Mouse (Mus musculus) forebrain, postnatal 0 days (tissue): ENCODE results near the gene Nipa2. TPM values are rescaled to one million over a fixed set of nuclear protein-coding genes. Genes with fewer than 3 reads are reported as not detected.

Experiments
- ATAC-seq: fragments of 200-750 bp; cut with Nextera tagmentation; 2 replicates; pipeline ENCODE4 v1.8.0; 2017; ENCODE audit warnings: mild to moderate bottlenecking, moderate library complexity
- DNase-seq: peaks from one replicate; pipeline ENCODE4 v3.0.0-alpha.2; 2015
- H3K27ac ChIP-seq: fragments of 300-500 bp; sonication (generic); 2 replicates; pipeline ENCODE4 v1.5.1; 2014; ENCODE audit warnings: low read depth, mild to moderate bottlenecking, antibody characterized with exemption, low read length, moderate library complexity, mixed read lengths
- H3K27me3 ChIP-seq: fragments of 300-500 bp; sonication (generic); 2 replicates; pipeline ENCODE4 v1.6.1; 2014; ENCODE audit warnings: mild to moderate bottlenecking, low read length, mixed read lengths; ENCODE audit not compliant: insufficient read depth
- H3K36me3 ChIP-seq: fragments of 300-500 bp; sonication (generic); 2 replicates; pipeline ENCODE4 v1.6.1; 2014; ENCODE audit warnings: mild to moderate bottlenecking, moderate library complexity; ENCODE audit not compliant: insufficient read depth
- H3K4me1 ChIP-seq: fragments of 300-500 bp; sonication (generic); 2 replicates; pipeline ENCODE4 v1.6.1; 2014; ENCODE audit warnings: antibody characterized with exemption; ENCODE audit not compliant: insufficient read depth
- H3K4me2 ChIP-seq: fragments of 300-500 bp; sonication (generic); 2 replicates; pipeline ENCODE4 v1.6.1; 2014; ENCODE audit warnings: low read depth, mild to moderate bottlenecking, moderate library complexity
- H3K4me3 ChIP-seq: fragments of 300-500 bp; sonication (generic); 2 replicates; pipeline ENCODE4 v1.5.1; 2014; ENCODE audit warnings: low read depth, low read length, mixed read lengths
- H3K9ac ChIP-seq: fragments of 300-500 bp; sonication (generic); 2 replicates; pipeline ENCODE4 v1.6.1; 2014; ENCODE audit warnings: mild to moderate bottlenecking
- H3K9me3 ChIP-seq: fragments of 300-500 bp; sonication (generic); 2 replicates; pipeline ENCODE4 v1.6.1; 2016; ENCODE audit warnings: low read length
- CTCF ChIP-seq: sonication (generic); IDR thresholded peaks from 2 replicates; pipeline ENCODE4 v1.5.1; 2016; ENCODE audit warnings: antibody characterized with exemption, control low read depth, low read depth
- WGBS: fragments of 180-500 bp; shearing (Covaris S2); extraction: QIAGEN DNeasy Blood & Tissue Kit; methylation state at CpG from one replicate; pipeline ENCODE4 v1.1.7; 2014; 5-methylcytosine and 5-hydroxymethylcytosine counted together
- polyA plus RNA-seq: library from polyadenylated mRNA; unstranded; fragments of >200 nt; fragmentation: Nextera tagmentation; extraction: Ambion mirVana; gene quantifications from 2 replicates; pipeline ENCODE4 v1.2.1, GENCODE M21; 2015
- total RNA-seq: library from RNA; depleted of rRNA; stranded (reverse); fragments of >200 nt; gene quantifications from 2 replicates; pipeline ENCODE4 v1.2.3, GENCODE M21; 2014; rRNA removed

Nipa2 gene
- total and polyA plus RNA-seq, 2 experiments from 2014 or later = 36.7 to 43.0 TPM

- Histone ChIP-seq H3K27me3 (no peaks in the 10 kb centered on the region), H3K9ac (no peak overlapping the region), H3K4me2 (no peak overlapping the region), H3K4me3 (no peak overlapping the region), H3K36me3 (peaks cover 70% of the 10 kb centered on the region), H3K27ac (no peak overlapping the region), H3K4me1 (no peaks in the 10 kb centered on the region), H3K9me3 (no peaks in the 10 kb centered on the region)
- DNase-seq = no peak
- no peak for ATAC-seq
- TF ChIP-seq CTCF = no peak
- WGBS = 100% methylated on average over 1 of the region's 1 CpGs
Measured at GRCm38 (mm10) chr7:55909519-55909918, 52.8 kb downstream of the Nipa2 start.

- 90% methylated on average over 2 of the region's 2 CpGs for WGBS
- Histone ChIP-seq H3K27me3 (no peaks in the 10 kb centered on the region), H3K4me3 (no peak overlapping the region), H3K9me3 (no peaks in the 10 kb centered on the region), H3K9ac (no peak overlapping the region), H3K27ac (no peak overlapping the region), H3K36me3 (peaks cover 62% of the 10 kb centered on the region), H3K4me2 (no peak overlapping the region), H3K4me1 (no peaks in the 10 kb centered on the region)
- DNase-seq (no peak), ATAC-seq (no peak)
- TF ChIP-seq CTCF = peak; percentile 33; the same call in 1 of the 2 replicates
Measured at GRCm38 (mm10) chr7:55905449-55905848, 56.8 kb downstream of the Nipa2 start.

DNA sequence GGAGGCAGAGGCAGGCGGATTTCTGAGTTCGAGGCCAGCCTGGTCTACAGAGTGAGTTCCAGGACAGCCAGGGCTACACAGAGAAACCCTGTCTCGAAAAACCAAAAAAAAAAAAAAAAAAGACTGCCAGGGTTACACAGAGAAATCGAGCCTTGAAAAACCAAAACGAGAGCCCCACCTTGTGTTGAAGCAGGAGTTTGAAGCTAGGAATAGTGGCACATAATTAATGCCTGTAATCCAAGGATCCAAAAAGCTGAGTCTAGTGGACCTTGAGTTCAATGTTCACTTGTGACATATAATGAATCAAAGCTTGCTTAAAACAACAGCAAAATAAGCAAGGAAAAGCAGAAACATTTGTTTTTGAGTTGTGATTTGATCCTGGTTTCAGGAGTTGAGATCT lies 58.5 kb downstream of the Nipa2 start:
- no peak overlapping the region for H3K9ac ChIP-seq
- H3K27ac ChIP-seq = no peak overlapping the region
- no peak overlapping the region for H3K4me2 ChIP-seq
- no peaks in the 10 kb centered on the region for H3K4me1 ChIP-seq
- TF ChIP-seq CTCF = no peak
- ATAC-seq (no peak), DNase-seq (no peak)
- no peaks in the 10 kb centered on the region for H3K9me3 ChIP-seq
- peaks cover 61% of the 10 kb centered on the region for H3K36me3 ChIP-seq
- no peak overlapping the region for H3K4me3 ChIP-seq
- 83% methylated on average over 5 of the region's 5 CpGs for WGBS
- H3K27me3 ChIP-seq = no peaks in the 10 kb centered on the region

DNA sequence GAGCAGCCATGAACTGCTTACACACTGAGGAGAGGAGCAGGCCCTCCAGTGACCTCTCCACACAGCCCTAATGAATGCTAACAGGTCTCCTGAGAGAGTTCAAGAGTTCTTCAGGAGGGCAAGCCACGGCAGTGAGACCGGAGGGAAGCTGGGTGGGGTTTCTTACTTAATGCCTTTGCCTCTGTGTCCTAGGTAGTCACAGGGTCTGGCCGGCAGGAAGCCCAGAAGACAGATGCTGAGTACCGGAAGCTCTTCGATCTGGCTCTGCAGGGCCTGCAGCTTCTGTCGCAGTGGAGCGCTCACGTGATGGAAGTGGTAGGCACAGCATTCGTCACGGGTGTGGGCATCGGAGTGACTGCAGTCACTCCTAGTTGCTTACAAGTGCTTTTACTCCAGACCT lies 70.5 kb downstream of the Nipa2 start:
- 93% methylated on average over 11 of the region's 11 CpGs for WGBS
- ATAC-seq = no peak
- peaks cover 57% of the 10 kb centered on the region for H3K36me3 ChIP-seq
- no peaks in the 10 kb centered on the region for H3K27me3 ChIP-seq
- no peak for TF ChIP-seq CTCF
- no peaks in the 10 kb centered on the region for H3K9me3 ChIP-seq
- no peak overlapping the region for H3K9ac ChIP-seq
- H3K4me2 ChIP-seq = no peak overlapping the region
- H3K27ac ChIP-seq = no peak overlapping the region
- no peaks in the 10 kb centered on the region for H3K4me1 ChIP-seq
- no peak for DNase-seq
- no peak overlapping the region for H3K4me3 ChIP-seq

GRCm38 (mm10) chr7:55890731-55891130 lies 71.5 kb downstream of the Nipa2 start:
- no peak for ATAC-seq
- no peaks in the 10 kb centered on the region for H3K9me3 ChIP-seq
- no peaks in the 10 kb centered on the region for H3K27me3 ChIP-seq
- DNase-seq = no peak
- H3K4me1 ChIP-seq = no peaks in the 10 kb centered on the region
- H3K36me3 ChIP-seq = peaks cover 54% of the 10 kb centered on the region
- H3K4me2 ChIP-seq = no peak overlapping the region
- no peak overlapping the region for H3K9ac ChIP-seq
- TF ChIP-seq CTCF = no peak
- no peak overlapping the region for H3K4me3 ChIP-seq
- no peak overlapping the region for H3K27ac ChIP-seq

GRCm38 (mm10) chr7:55889996-55890395 lies 72.3 kb downstream of the Nipa2 start:
- no peaks in the 10 kb centered on the region for H3K4me1 ChIP-seq
- no peak for TF ChIP-seq CTCF
- H3K27ac ChIP-seq = no peak overlapping the region
- no peaks in the 10 kb centered on the region for H3K9me3 ChIP-seq
- ATAC-seq (no peak), DNase-seq (no peak)
- 91% methylated on average over 4 of the region's 4 CpGs for WGBS
- no peak overlapping the region for H3K4me2 ChIP-seq
- H3K27me3 ChIP-seq = no peaks in the 10 kb centered on the region
- H3K9ac ChIP-seq = no peak overlapping the region
- no peak overlapping the region for H3K4me3 ChIP-seq
- peaks cover 51% of the 10 kb centered on the region for H3K36me3 ChIP-seq

- Histone ChIP-seq H3K36me3 (peaks cover 44% of the 10 kb centered on the region), H3K27ac (no peak overlapping the region), H3K4me1 (no peaks in the 10 kb centered on the region), H3K4me2 (no peak overlapping the region), H3K9me3 (no peaks in the 10 kb centered on the region), H3K9ac (no peak overlapping the region), H3K4me3 (no peak overlapping the region), H3K27me3 (no peaks in the 10 kb centered on the region)
- TF ChIP-seq CTCF = no peak
- DNase-seq = no peak
- no peak for ATAC-seq
- WGBS = 92% methylated on average over 4 of the region's 4 CpGs
Measured at GRCm38 (mm10) chr7:55888603-55889002, 73.7 kb downstream of the Nipa2 start.

Other genes with a start within 250 kb of the Nipa2 start
- gene Siglech, start 194.3 kb downstream of the Nipa2 start, total RNA-seq = 2.3 and 6.3 TPM in 2 replicates
- gene Siglech, start 194.3 kb downstream of the Nipa2 start, polyA plus RNA-seq = 3.1 and 3.6 TPM in 2 replicates
- gene Tubgcp5, start 168.3 kb downstream of the Nipa2 start, total RNA-seq = 22.3 and 27.4 TPM in 2 replicates
- 14.8 and 21.1 TPM in 2 replicates for gene Tubgcp5, start 168.3 kb downstream of the Nipa2 start, polyA plus RNA-seq
- 42.2 and 43.3 TPM in 2 replicates for gene Cyfip1, start 120.7 kb downstream of the Nipa2 start, total RNA-seq
- 27.9 and 41.7 TPM in 2 replicates for gene Cyfip1, start 120.7 kb downstream of the Nipa2 start, polyA plus RNA-seq
- 48.1 and 51.2 TPM in 2 replicates for gene Nipa1, start 57.5 kb upstream of the Nipa2 start, total RNA-seq
- 27.2 and 33.6 TPM in 2 replicates for gene Nipa1, start 57.5 kb upstream of the Nipa2 start, polyA plus RNA-seq
- 72.8 and 85.4 TPM in 2 replicates for gene Herc2, start 87.7 kb upstream of the Nipa2 start, total RNA-seq
- gene Herc2, start 87.7 kb upstream of the Nipa2 start, polyA plus RNA-seq = 29.0 and 38.4 TPM in 2 replicates